Mouse (Mus musculus) gastrocnemius, postnatal 10 days (tissue): ENCODE measurements around the gene Ddx56. TPM values are rescaled to one million over a fixed set of nuclear protein-coding genes. Genes with fewer than 3 reads are reported as not detected.
"Not testable (repeated sequence)": the region's sequence is repeated elsewhere in the genome, so short reads cannot be mapped to it uniquely, and the experiment has no call there.

Source experiments
- DNase-seq: peaks from one replicate; pipeline ENCODE4 v3.0.0; 2021; ENCODE audit warnings: mixed read lengths
- total RNA-seq, 2 experiments: library from RNA; stranded (reverse); gene quantifications; 2 replicates each; pipeline ENCODE4 v1.2.3; 2021

Ddx56 gene
- total RNA-seq, 2 experiments from 2014 or later, result 28.6 to 29.5 TPM

DNA sequence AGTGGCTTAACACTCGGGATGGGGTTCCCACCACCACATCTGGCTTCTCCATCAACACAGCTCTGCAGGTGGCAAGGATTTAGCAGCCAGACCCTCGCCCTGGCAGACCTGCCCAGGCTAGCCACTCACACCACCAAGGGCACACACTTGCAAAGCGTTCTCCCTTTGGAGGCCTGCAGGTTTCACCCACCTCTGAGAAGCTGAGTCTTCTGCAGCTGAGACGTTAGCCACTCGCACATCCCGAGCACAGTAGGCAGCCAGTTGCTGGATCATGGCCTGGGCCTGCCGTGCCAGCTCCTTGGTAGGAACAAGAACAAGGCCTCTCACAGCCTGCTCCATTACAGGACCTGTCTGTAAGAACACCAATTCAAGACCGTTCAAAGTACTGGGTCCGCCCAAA lies 951 bp downstream of the Ddx56 start:
- DNase-seq, result no peak

DNA sequence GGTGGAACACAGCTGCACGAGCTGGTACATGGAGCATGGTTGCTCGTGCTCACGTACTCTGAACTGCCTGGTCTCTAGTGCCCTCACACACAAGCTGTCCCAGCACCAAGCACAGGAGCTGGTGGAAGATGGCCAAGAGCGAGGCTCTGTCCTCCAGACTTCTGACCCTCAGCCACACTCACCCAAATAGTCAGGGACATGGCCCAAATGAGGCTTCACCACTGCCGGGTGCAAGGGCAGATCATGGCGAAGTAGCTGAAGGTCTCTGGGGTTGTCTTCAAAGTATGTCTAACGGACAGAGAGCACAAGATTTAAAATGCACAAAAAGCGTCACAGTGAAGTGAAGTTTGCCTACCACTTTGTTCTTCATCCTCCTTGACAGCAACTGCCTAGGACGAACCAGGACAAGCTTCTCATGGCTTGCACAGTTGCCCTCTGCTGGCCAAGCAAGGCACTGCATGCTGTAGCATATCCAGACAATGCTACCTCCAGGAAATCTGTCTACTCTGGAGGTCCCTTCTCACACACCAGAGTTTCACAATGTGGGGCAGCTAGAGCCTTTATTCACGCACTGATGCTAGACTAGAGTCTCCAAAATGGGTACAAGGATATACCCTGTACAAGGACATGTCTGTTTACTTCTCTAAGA lies 6.0 kb downstream of the Ddx56 start:
- peak; percentile 82 for DNase-seq

DNA sequence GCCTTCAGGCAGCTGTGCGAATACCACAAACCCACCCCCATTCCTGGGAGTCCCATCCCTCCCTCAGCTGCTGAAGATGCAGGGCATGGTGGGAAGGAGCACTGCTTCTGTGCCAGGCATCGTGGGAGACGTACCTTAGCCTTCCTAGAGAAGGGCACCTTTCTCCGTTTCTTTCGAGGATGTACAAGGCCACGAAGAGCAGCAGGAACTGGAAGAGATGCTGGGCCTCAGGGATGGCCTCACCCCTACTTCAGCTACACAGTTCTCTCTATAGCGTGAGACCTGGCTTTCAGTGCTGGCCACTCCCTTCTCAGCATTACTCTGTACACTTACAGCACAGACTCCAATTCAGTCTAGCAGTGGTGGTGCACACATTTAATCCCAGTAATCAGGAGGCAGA lies 8.2 kb downstream of the Ddx56 start:
- no peak for DNase-seq

DNA sequence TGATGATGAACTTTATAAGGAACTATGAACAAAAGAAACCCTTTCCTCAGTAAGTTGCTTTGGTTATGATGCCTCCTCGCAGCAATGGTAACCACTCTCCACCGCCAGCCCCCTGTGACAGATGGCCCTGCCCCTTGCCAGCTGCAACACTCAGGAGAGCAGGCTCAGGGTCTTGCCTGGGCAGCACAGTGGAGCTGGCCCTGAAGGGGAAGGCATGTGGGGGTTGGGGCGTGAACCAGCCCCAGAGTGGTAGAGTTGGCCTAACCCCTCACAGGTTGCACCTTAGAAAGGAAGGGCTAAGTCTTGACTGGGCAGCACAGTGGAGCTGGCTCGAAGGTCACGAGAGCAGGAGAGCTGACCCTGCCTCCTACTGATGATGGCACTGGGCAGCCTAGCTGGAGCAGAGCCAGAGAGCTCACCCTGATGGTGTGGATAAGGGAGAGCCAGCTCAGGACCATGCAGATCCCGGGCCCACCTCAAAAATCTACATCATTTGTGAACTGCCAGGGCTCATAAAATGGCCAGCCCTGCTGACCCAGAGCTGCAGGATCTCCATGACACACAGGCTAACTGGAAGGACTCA lies 11.0 kb downstream of the Ddx56 start:
- no peak for DNase-seq

DNA sequence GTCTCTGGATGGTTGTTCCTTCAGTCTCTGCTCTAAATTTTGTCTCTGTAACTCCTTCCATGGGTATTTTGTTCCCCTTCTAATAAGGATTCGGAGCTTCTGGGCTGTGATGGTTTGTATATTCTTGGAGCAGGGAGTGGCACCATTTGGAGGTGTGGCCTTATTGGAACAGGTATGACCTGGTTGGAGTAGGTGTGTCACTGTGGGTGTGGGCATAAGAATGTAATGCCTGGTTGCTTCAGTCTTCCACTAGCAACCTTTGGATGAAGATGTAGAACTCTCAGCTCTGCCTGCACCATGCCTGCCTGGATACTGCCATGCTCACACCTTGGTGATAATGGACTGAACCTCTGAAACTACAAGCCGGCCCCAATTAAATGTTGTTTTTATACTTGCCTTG lies 13.0 kb downstream of the Ddx56 start:
- DNase-seq, result not testable (repeated sequence)

DNA sequence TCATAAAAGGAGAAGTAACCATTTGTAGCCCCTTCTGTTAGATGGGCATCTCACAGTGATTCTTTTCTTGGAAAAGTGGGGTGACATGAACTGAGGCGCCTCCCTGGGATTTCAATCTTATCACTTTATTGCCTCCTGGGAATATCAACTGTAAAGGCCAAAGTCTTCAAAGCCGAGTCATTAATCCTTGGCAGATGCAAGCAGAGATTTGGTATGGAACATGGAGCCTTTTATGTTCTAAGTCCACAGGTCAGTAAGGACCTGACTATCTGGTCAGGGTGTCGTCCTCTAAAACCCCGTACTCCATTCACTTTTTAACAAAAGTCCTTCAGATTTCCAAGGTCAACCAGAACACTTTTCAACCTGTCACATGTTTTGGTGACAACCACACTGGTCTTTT lies 14.7 kb downstream of the Ddx56 start:
- no peak for DNase-seq

DNA sequence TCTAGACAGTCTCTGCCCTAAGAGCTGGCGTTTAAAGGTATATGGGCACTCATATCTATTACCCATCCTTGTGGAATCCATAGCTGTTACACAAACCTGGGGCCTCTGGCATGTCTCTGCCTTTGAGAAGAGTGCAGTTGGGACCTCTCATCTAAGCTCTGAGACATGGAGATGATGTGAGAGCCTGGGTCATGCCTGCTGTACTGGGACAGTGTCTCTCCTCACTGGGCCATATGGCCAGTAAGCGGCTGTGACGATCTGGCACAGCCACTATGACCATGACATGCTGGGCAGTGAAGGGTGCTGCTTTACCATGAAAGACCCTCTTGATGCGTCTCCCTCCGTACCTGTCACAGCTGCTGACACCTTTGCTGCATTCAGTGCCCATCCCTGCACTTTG lies 15.3 kb downstream of the Ddx56 start:
- DNase-seq, result no peak

DNA sequence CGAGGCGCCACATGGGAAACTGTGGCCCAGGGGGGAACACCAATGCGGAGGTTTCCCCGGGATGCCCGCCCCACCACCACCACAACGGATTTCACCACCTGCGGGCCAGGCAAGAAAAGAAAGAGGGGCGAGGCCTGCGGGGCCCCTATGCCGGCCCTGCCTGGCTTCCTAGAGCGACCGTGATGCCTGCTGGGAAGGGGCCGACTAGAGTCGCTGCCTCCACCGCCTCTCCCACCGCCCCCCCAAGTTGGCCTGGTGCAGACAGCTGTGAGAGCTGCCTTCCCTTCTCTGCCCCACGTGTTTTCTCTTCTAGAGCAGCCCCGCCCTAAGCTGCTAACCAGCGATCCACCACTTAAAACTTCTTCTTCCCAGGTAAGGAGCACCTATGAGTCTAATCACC lies 22.9 kb downstream of the Ddx56 start:
- DNase-seq, result no peak

DNA sequence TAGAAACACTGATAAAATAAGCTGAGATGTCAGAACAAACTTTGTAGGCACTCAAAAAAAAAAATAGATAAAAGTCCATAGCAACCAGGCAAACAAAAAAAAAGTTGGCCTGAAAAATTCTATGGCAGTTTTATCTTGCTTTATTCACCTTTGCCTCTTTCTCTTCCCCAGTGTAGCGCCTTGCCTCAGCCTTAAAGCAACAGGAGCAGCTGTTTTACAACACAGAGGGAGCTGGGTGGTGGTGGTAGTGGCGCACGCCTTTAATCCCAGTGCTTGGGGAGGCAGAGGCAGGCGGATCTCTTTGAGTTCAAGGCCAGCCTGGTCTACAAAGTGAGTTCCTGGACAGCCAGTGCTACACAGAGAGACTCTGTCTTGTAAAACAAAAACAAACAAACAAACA lies 34.5 kb downstream of the Ddx56 start:
- DNase-seq, result no peak

DNA sequence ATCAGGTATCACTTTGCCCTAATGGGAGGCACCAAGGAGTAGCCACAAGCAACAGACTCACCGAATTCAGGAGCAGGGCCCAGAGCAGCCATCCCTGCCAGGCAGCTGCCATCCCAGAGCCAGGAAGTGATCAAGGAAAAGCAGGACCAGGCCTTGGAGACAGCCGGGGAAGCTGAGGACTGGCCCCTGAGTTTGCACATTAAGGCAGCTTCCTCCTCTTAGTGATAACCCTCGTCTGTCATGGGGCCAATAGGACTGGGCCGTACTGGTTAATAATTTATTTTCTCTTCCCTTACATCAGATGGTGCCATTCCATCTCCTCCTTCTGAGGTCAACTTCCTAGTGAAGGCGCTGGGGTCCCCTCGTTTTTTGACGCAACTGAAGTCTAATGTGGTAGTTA lies 37.6 kb downstream of the Ddx56 start, which contains the start of gene Npc1l1:
Gene Npc1l1, minus strand, starts transcription at position 132 of the 400 bp plus-strand sequence.
- DNase-seq, result no peak

DNA sequence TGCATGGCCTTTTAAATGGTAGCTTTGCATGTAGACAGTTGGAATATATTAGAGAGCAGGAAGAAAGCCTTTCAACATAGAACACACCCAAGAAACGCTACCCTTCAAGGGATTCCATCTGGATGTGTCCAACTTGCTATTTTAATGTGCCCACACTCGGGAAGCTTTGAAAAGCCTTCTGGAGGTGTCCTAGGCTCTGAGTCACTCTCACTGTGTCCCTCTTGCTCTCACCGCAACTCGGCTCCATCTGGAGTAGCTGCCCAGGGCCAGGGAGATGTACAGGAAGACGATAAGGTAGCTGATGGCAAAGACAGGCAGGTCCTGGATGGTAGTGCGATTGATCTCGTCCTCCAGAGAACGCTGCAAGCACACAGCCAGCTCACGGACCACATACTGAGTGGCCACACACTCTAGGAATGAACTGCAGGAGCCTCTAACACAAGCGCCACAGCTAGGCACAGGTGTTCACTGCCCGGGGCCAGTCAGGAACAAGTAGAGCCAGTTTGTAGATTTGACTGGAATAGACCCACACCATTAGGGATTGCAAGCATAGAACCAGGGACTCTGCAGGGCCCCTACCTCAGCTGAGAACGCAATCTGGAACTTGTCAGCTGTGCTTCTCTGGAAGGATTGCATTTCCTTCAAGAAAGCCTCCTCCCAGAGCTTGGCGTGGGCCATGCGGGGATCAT lies 42.9 kb downstream of the Ddx56 start:
- DNase-seq, result no peak

DNA sequence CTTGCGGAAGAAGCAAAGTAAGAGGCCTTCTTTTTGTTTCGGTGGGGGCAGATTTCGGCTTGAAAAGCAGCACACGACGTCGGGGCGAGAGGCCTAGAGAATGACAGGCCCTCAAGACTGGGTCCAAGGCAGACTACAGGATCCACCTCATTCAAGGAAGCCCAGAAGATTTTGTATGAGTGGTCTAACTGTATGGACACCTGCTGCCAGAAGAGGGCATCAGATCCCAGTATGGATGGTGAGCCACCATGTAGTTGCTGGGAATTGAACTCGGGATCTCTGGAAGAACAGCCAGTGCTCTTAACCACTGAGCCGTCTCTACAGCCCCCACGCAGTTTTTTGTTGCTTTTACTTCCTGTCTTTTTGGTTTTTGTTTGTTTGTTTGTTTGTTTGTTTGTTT lies 45.4 kb downstream of the Ddx56 start:
- DNase-seq, result no peak

DNA sequence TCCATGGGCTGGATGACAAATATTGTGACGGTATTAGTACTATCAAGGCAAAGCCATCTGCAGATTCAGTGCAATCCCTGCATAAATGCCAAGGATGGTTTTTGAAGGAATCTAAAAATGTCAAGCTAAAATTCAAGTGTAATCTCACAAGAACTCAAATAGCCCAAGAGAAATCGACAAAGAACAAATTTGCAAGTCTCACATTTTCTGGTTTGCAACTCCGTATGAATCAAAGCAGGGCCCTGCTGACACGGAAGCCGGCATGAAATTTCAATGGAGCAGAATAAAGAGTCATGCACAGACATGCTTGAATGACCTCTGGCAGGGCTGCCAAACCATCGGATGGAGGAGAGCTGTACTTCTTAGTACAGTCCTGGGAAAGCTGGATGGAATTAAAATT lies 47.6 kb downstream of the Ddx56 start:
- DNase-seq, result no peak

DNA sequence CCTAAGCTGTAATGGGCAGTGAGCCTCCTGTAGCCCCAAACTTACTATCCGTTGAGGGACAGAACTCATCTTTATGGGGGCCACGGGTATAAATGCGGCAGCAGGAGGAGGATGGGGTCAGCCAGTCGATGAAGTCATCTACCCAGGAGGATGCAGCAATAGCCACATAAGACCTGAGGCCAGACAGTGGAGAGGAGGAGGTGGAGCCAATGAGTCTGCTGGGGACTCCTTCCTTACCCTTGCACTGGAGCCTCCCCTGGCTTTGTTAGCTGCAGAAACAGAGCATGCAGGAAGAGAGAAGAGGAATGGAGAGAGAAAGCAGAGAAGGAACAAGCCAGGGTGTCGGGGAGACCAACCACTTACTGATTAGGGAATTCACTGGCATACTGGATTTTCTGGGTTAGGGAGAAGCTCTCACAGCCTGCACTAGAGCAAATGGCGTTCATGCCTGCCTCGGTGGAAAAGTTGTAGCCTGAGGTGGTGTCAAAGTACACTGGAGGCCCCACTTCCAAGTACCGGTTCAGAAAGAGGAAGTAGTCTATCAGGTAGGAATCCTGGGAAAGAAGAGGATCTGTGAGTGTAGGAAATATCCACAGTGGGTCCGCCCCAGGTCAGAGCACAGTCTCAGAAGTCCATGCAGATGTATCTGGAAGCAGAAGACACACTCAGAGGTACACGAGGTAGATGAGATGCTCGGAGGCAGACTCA lies 49.2 kb downstream of the Ddx56 start:
- no peak for DNase-seq

DNA sequence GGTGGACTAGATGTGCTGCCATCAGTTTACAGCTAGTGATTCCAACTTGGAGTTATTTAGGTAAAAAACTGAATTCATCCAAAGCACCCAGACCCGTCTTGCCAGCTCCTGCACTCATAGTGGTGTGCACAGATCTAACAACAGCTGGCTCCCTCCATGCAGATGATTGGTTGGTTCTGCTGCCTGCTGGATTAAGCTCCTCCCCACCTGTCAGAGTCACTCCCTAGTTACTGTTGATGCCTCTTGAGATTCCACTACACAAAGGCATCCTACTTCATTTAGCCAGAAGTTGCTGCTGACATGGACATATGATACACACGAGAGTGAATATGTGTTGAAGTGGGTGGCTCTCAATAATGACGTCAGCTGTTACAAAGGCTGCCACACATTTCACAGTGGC lies 50.7 kb downstream of the Ddx56 start:
- DNase-seq, result no peak

Other genes with a start within 250 kb of the Ddx56 start
- 100 to 1,000 TPM; 188 to 190 TPM for gene Camk2b, start 201.4 kb downstream of the Ddx56 start, total RNA-seq
- not detected for gene A730071L15Rik, start 67.7 kb downstream of the Ddx56 start, total RNA-seq
- gene Nudcd3, start 67.4 kb downstream of the Ddx56 start, total RNA-seq, result 10 to 100 TPM; 57.6 to 59.3 TPM
- under 1 TPM; 0.05 to 0.18 TPM for gene Npc1l1, start 37.6 kb downstream of the Ddx56 start, total RNA-seq
- gene Tmed4, start 7.1 kb upstream of the Ddx56 start, total RNA-seq, result 10 to 100 TPM; 63.9 to 64.0 TPM
- 100 to 1,000 TPM; 437 to 480 TPM for gene Ogdh, start 23.9 kb upstream of the Ddx56 start, total RNA-seq
- 10 to 100 TPM; 31.8 to 34.3 TPM for gene Zmiz2, start 121.3 kb upstream of the Ddx56 start, total RNA-seq
- 100 to 1,000 TPM; 765 to 781 TPM for gene Ppia, start 147.7 kb upstream of the Ddx56 start, total RNA-seq
- 10 to 100 TPM; 66.2 to 67.3 TPM for gene H2afv, start 176.7 kb upstream of the Ddx56 start, total RNA-seq
- 10 to 100 TPM; 55.6 to 58.4 TPM for gene Purb, start 208.1 kb upstream of the Ddx56 start, total RNA-seq